Mouse (Mus musculus) urinary bladder, adult 2 months (tissue): Measurements from ENCODE around the gene Morc3. TPM values are rescaled to one million over a fixed set of nuclear protein-coding genes. Genes with fewer than 3 reads are reported as not detected.
A peak's percentile ranks its signal among the peaks of the same experiment; 100 is the strongest.

Source experiments
- DNase-seq: peaks from one replicate; pipeline ENCODE4 v3.0.0; 2022; ENCODE audit warnings: low spot score
- polyA plus RNA-seq: library from polyadenylated mRNA; depleted of rRNA; stranded (reverse); fragments of >200 nt; gene quantifications from 2 replicates; pipeline ENCODE4 v1.2.3, GENCODE M21; 2012; rRNA removed

The Morc3 gene
- polyA plus RNA-seq = 23.1 and 28.4 TPM in 2 replicates

DNA sequence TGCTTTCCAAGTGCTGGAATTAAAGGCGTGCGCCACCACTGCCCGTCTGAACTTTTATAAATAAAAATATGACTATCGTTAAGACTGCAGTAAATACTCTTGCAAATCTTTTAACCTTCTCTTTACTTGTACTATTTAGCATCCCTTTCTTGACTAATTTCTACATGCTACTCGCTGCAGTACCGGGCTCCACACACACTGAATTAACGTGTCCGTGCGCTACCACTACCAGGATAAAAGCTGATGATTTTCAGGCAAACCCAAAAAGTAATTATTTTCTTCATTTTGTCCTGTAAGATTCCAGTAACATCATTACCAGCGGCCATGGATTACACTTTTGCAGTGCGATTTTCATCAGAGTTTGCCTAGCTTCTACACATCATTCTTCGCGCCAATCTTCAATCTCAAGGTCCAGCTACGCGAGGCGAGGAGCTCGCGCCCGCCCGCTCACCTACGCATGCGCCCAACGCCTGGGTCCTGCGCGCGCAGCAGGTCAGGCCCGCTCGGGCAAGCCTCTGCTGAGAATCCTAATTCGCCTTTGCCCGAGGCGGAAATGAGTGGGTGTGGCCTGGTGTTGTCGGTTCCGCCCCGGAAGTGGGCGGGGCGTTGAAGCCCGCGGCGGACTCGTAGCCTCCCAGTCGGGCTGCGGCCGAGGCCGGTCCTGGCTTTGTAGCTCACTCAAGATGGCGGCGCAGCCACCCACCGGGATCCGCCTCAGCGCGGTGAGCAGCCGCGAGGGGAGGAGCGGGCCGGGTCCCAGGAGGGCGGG is at the start of gene Morc3:
TSS of gene Morc3 (plus strand) at position 495 of the 769 bp plus-strand sequence.
- peak; percentile 100 for DNase-seq

DNA sequence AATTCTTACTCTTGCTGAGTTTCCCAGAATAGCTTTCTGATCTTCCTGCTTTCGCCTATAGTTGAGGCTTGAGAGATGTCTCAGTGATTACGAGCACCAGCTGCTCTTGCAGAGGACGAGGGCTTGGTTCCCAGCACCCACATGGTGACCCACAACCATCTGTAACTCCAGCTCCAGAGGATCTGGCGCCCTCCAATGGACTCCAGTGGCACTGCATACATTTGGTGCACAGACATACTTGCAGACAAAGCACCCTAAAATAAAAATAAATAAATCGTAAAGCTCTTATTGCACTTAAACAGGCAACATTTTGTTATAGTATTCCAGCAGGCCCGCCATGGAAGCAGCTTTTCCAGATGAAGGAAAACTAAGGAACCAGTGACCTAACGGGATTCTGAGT is 47.7 kb upstream of the Morc3 start:
- DNase-seq = no peak

DNA sequence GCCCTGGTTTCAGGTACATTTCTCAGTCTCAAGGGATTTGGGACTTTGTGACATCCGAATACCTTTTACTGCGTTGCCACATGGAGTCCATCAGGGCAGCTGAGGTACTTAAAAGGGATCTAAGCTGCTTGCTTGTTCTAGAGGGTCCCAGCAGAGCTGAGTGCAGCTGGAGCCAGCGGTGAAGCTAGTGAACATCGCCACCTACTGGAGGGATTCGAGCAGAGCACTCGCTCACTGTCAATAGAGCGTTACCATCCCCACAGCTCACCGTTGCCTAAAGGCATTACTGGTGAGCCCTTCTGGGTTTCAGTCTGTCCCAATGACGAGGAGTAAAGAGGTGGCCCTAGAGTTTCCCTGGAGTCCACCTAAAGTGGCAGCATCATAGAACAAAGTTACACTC is 46.1 kb upstream of the Morc3 start:
- no peak for DNase-seq

GRCm38 (mm10) chr16:93788388-93788787 is 43.5 kb upstream of the Morc3 start:
- no peak for DNase-seq

DNA sequence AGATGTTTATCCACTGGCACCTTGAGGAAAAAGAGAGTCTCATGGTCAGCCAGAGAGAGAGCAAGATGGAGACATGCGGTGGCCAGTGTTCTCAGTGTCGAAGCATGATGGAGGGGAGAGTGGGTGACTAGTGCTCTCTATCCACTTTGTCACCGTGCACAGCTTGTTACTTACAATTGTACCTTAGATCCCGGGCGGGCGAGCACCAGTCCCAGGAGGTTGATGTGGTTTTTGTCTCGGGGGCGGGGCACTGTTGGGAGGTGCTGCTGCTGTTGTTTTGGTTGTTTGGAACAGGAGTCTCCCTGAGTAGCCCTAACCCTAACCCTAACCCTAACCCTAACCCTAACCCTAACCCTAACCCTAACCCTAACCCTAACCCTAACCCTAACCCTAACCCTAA is 43.0 kb upstream of the Morc3 start:
- no peak for DNase-seq

GRCm38 (mm10) chr16:93789971-93790755 is 41.8 kb upstream of the Morc3 start:
- DNase-seq = no peak

DNA sequence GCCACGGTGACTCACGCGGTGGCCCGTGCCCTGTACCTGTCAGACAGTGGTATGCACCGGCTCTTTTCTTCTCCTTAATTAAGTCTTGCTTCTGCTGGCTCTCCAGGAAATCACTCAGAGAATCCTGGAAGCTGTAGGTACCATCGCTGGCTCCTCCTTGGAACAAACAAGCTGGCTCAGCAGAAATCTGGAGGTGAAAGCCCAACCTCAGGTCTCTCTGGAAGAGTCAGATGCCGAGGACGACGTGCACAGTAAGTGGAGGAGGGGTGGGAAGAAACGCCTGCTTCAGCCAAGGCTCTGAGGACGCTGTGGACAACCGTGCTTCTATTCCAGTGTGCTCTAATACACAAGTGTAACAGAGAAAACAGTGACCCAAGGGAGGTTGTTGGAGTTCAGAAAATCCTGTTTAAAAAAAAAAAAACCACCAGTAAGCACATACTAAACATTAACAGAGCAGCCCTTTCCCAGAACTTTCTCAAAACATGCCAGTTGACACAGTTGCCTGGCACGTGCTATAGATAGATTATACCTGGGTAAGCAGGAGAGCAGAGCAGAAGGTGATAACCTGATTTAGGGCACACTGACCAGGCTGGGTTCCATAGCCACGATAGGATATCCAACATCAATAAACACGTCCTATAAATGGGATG is 38.8 kb upstream of the Morc3 start:
- DNase-seq = no peak

DNA sequence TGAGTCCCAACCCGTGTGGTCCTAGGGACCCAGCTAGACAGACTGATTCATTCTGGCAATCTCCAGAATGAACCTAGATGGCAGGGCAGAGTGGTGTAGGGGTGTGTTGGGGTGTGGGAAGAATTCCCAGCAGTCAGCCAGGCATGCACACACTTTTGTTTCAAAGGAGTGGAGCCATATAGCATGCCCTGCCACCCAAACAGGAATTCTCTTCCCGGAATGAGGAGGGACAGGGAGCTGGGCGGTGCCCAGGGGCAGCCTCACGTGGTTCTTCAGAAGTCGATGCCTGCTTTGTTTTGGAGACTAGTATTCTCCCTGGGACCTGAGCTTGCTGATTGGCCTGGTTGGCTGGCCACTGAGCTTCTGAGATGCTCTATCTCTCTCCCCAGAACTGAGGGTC is 37.1 kb upstream of the Morc3 start:
- DNase-seq = no peak

- DNase-seq = no peak
Measured at GRCm38 (mm10) chr16:93795391-93795790, 36.5 kb upstream of the Morc3 start.

DNA sequence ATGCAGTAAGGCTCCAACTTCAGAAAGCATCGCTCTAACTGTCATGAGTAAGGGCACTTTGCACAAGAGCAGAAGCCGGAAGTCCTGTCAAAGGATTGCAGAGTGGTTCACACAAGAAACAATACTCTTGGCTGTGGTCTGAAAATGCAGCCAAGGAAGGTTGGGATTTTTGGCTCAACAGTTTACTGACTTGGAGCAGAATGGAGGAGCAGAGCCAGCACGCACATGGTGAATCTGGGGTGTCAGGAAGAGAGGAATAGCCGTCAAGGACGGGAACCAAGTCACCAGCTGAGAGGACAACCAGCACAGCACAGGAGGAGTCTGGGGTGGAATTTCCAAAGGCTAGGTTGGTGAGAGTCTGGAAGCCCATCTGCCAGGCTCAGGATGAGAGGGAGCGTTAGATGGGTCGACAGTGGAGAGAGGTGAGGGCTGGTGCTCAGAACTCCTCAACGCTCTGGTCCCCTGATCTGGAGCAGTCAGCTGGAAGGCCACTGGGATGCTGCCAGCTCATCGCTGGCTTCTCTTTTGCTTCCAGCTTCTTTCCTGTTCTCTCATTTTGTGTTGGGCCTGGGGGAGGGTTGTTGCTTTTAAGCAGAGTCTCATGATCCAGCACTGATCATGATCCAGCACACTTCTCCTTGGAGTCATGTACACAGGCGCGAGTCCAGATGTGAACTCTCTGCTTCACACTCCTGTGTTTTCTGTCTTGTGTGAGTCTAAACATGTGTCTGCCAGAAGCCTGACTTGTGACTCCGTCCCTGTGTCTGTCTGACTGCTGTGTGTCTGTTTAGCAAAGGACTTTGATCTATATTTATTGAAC is 34.7 kb upstream of the Morc3 start:
- no peak for DNase-seq

DNA sequence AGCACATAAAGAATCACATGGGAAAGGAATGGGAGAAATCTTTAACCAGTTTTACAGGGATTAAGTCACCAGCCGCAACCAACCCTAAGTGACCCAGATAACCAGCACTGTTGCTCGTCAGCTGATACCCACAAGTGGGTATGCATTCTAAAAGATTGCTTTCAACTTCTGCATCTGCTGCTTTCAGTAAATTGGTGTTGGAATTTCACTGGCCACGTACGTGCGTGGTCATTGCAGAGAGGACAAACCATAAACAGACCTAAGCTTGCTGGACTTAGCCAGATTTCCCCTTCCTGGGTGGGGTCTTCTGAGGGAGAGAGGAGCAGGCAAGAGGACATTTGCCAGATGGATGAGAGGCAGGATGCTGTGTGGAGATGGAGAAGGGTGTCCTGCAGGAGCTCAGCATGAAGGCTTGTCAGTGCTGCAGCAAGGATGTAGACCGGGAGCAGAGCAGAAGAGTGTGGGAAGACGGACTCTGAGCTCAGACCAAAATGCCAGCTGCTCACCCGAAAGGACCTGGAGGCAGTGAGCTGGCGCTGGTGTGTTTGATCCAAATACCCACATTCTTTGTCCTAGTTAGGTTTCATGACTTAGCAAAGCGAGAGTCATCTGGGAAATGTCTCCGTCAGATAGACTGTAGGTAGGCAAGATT is 34.0 kb upstream of the Morc3 start:
- no peak for DNase-seq

- DNase-seq = no peak
Measured at GRCm38 (mm10) chr16:93798623-93799022, 33.3 kb upstream of the Morc3 start.

DNA sequence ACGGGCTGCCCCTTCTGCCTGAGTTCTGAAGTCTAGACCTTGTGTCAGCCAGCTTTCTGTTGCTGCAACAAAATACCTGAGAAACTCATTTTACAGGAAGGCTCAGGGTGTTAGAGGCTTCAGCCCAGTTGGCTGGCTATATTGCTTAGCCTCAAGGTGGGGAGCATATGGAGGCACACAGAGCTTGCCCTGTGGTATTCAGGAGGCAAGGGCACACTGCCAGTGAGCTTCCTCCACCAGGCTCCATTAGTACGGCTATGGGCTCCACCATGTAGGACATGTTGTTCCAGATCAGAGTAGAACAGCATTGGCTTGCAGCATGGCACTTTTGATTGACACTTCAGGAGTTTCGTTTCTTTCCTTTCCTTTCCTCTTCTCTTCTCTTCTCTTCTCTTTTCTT is 32.9 kb upstream of the Morc3 start:
- DNase-seq = no peak

GRCm38 (mm10) chr16:93799936-93800335 is 32.0 kb upstream of the Morc3 start:
- DNase-seq = no peak

DNA sequence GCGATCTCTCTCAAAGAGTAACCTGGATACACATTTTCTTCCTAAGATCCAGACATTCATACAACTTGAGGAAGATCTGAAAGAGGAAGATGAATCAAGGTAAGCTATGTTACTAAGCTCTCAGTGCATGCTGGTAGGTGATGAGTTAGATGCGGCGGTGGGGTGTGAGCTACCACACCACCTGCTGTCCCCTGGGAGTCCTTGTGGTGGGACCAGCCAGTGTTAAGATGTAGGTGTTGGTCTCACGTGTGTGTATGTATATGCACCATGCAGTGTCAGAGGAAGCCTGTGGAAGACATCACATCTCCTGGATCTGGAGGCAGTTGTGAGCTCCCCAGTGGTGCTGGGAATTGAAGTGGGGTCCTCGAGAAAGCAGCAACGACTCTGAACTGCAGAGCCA is 24.8 kb upstream of the Morc3 start:
- no peak for DNase-seq

DNA sequence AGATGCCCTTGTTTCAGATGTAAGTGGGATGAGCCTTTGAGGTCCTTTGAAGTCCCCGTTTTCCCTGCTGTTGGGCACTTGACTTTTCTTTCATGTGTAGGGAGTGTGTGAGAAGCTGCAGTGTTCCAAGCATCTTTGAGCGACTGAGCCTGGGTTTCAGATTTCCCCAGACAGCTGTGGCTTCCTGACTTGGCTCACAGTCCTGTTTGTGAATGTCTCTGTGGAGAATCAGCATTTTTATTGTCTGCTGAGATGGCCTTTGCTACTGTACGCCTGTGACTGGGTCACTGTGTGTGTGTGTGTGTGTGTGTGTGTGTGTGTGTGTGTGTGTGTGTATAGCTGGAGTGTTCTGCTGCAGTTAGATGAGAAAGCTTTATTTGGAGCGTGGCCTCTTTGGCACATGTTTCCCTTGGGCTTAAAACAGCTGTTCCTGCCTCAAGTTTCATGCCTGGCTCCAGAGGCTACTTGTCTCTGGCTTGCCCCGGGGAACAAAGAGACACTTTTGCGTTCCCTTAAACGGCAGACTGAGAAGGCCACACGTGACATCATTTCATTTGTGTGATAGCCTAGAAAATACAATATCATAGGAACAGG is 23.9 kb upstream of the Morc3 start:
- DNase-seq = no peak

DNA sequence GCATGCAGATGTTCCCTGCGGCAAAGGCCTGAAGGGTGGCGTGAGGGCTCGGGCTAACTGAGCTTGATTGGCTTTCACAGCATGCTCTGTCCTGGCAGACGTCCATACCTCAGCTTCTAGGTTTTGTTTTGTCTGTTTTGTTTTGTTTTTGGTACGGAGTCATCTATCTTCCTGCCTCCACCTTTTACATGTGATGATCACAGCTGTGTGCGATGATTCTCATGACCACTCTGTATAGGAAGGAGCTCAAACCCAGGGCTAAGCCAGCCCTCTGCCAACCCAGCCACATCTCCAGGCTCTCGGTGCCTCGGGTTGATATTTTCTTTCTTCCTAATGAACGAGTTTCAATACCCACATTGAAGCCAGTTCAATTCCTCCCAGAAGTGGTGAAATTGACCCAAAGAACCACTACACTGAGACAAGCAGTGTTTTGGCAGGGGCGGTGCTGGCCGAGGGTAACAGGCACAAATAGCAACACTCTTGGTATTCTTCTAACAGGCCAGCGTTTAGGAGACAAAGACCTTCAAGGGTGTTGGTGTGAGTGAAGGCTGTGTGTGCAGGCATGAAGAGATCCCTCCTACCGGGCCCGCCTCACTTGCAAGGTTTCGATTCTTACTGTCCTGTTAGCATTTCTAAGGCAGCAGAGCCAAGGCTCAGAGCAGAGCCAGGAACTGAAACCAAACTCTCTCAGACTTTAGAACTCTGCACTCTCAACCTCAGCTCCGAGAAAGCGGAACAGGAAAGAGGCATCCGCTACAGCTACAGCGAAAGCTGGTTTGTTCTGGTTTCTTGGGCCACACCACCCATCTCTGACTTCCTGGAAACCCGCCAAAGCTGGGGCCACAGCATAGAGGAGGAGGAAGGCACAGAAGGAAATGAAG is 15.8 kb upstream of the Morc3 start:
- no peak for DNase-seq

DNA sequence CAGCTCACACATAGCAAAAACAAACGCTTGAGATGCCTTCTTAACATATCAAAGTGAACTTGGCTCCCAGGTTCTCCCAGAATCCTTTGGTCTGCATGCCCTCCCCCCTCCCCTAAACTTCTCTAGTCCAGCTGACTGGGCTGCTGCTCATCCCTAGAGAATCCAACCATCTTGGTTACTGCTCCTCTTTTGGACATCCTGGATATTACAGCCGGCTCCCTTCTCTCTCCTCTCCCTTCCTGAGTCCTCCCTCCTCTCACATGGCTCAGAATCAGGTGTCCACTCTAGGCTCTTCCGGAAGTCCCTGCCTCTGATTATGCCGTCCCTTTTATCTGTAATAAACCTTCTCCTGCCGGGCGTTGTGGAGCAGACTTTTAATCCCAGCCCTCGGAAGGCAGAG is 15.1 kb upstream of the Morc3 start:
- no peak for DNase-seq

DNA sequence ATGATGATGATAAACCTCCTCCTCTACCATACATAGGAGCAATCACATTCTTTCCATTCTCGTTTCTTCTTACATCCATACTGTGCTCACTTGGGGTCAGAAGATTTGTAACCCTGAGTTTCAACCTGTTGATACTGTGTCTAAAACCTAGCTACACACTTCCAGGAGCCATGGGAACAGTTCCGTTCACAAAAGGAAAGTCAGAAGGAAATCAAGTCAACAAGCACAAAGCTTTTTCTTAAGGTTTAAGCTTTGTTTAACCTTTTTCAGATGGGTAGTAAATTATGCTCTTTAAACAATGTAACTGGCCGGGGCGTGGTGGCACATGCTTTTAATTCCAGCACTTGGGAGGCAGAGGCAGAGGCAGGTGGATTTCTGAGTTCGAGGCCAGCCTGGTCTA is 14.6 kb upstream of the Morc3 start:
- no peak for DNase-seq
